Mouse (Mus musculus) cerebellum, postnatal 14 days (tissue): ENCODE measurements around the gene Abhd17a.
"Not testable (repeated sequence)": the region's sequence is repeated elsewhere in the genome, so short reads cannot be mapped to it uniquely, and the experiment has no call there.

ENCODE experiments used
- DNase-seq, 2 experiments: peaks; one replicate each; pipeline ENCODE4 v3.0.0; 2021; ENCODE audit warnings: mixed read lengths in 2 of 2

Gene Abhd17a

GRCm38 (mm10) chr10:80608435-80608834 lies 18.3 kb upstream of the Abhd17a start:
- DNase-seq = no peak

- DNase-seq = no peak
Observed at GRCm38 (mm10) chr10:80606737-80607350, 16.7 kb upstream of the Abhd17a start.

- no peak for DNase-seq
Observed at GRCm38 (mm10) chr10:80606306-80606705, 16.2 kb upstream of the Abhd17a start.

GRCm38 (mm10) chr10:80605721-80606120 lies 15.6 kb upstream of the Abhd17a start, which contains the start of gene Gm49322:
Gene Gm49322 (plus strand): TSS chr10:80606021.
- DNase-seq = not testable (repeated sequence)

- no peak for DNase-seq
Observed at GRCm38 (mm10) chr10:80604988-80605387, 14.8 kb upstream of the Abhd17a start.

GRCm38 (mm10) chr10:80604001-80604509 lies 13.9 kb upstream of the Abhd17a start:
- DNase-seq = no peak

GRCm38 (mm10) chr10:80603364-80603763 lies 13.2 kb upstream of the Abhd17a start:
- no peak for DNase-seq

- DNase-seq = peak; percentile 96 to 97
Observed at GRCm38 (mm10) chr10:80602698-80603325, 12.7 kb upstream of the Abhd17a start, which contains the start of the genes Scamp4 and Adat3. Gene Scamp4 (plus strand): TSS chr10:80602872. Gene Adat3 (plus strand): TSS chr10:80602880.

- DNase-seq = no peak
Observed at GRCm38 (mm10) chr10:80596318-80596717, 6.2 kb upstream of the Abhd17a start.

GRCm38 (mm10) chr10:80589127-80589878 lies 838 bp downstream of the Abhd17a start:
- DNase-seq = peak in 1 of 2 experiments; percentile 36

GRCm38 (mm10) chr10:80587305-80587657 lies 2.9 kb downstream of the Abhd17a start:
- peak in 1 of 2 experiments; percentile 21 for DNase-seq

GRCm38 (mm10) chr10:80586407-80587304 lies 3.5 kb downstream of the Abhd17a start:
- DNase-seq = peak in 1 of 2 experiments; percentile 36

GRCm38 (mm10) chr10:80585581-80585980 lies 4.6 kb downstream of the Abhd17a start:
- DNase-seq = no peak

GRCm38 (mm10) chr10:80584642-80585552 lies 5.2 kb downstream of the Abhd17a start:
- DNase-seq = peak in 1 of 2 experiments; percentile 25

GRCm38 (mm10) chr10:80584045-80584488 lies 6.1 kb downstream of the Abhd17a start:
- DNase-seq = peak; percentile 53 to 62

GRCm38 (mm10) chr10:80583047-80583446 lies 7.1 kb downstream of the Abhd17a start:
- DNase-seq = no peak

GRCm38 (mm10) chr10:80578911-80579310 lies 11.2 kb downstream of the Abhd17a start:
- DNase-seq = peak; percentile 68 to 80

- DNase-seq = peak; percentile 72 to 80
Observed at GRCm38 (mm10) chr10:80578131-80578750, 11.9 kb downstream of the Abhd17a start.

GRCm38 (mm10) chr10:80577195-80578130 lies 12.7 kb downstream of the Abhd17a start, which contains the start of gene Klf16:
Gene Klf16 (minus strand): TSS chr10:80577321.
- DNase-seq = peak; percentile 84 to 85
